Mouse (Mus musculus): ENCODE data around the gene 1700049E17Rik2. TPM values are rescaled to one million over a fixed set of nuclear protein-coding genes. Genes with fewer than 3 reads are reported as not detected.
A peak's percentile ranks its signal among the peaks of the same experiment; 100 is the strongest.
"Not testable (repeated sequence)": the region's sequence is repeated elsewhere in the genome, so short reads cannot be mapped to it uniquely, and the experiment has no call there.

Gene 1700049E17Rik2
- total RNA-seq (2021) = 1 to 10 TPM in 1 of 2 experiments, not detected in 1; 1.4 TPM

GRCm38 (mm10) chr14:41572911-41573310, at the start of gene 1700049E17Rik2:
Gene 1700049E17Rik2, plus strand, starts transcription at chr14:41573211.
- intact Hi-C loops (cut with DNase I); DNase-seq (ENCODE audit: extremely low spot score in 1 of 2, low spot score in 2 of 2): not testable (repeated sequence)

GRCm38 (mm10) chr14:41524695-41525094, 48.3 kb upstream of the 1700049E17Rik2 start:
- peak in 1 of 2 experiments; percentile 15 for DNase-seq (ENCODE audit: extremely low spot score in 1 of 2, low spot score in 2 of 2)
- intact Hi-C loops (cut with DNase I) = not testable (repeated sequence)

- DNase-seq (ENCODE audit: extremely low spot score in 1 of 2, low spot score in 2 of 2); intact Hi-C loops (cut with DNase I): not testable (repeated sequence)
These were observed 17.5 kb upstream of the 1700049E17Rik2 start, which contains the start of gene Gm7970 for GRCm38 (mm10) chr14:41555483-41555882. Gene Gm7970, minus strand, starts transcription at chr14:41555583.

GRCm38 (mm10) chr14:41586346-41586745, 13.3 kb downstream of the 1700049E17Rik2 start:
- intact Hi-C loops (cut with DNase I); DNase-seq (ENCODE audit: extremely low spot score in 1 of 2, low spot score in 2 of 2): not testable (repeated sequence)

GRCm38 (mm10) chr14:41600935-41601334, 27.9 kb downstream of the 1700049E17Rik2 start:
- peak in 1 of 2 experiments; percentile 18 for DNase-seq (ENCODE audit: extremely low spot score in 1 of 2, low spot score in 2 of 2)
- intact Hi-C loops (cut with DNase I) = not testable (repeated sequence)

- DNase-seq (ENCODE audit: extremely low spot score in 1 of 2, low spot score in 2 of 2); intact Hi-C loops (cut with DNase I): not testable (repeated sequence)
These were observed 37.7 kb downstream of the 1700049E17Rik2 start for GRCm38 (mm10) chr14:41610690-41611089.

GRCm38 (mm10) chr14:41622535-41622934, 49.5 kb downstream of the 1700049E17Rik2 start:
- DNase-seq (ENCODE audit: extremely low spot score in 1 of 2, low spot score in 2 of 2); intact Hi-C loops (cut with DNase I): not testable (repeated sequence)

- DNase-seq (ENCODE audit: extremely low spot score in 1 of 2, low spot score in 2 of 2); intact Hi-C loops (cut with DNase I): not testable (repeated sequence)
These were observed 51.5 kb downstream of the 1700049E17Rik2 start, which contains the start of gene Gm3072 for GRCm38 (mm10) chr14:41624512-41624911. Gene Gm3072, minus strand, starts transcription at chr14:41624612.

- peak in 1 of 2 experiments; percentile 20 for DNase-seq (ENCODE audit: extremely low spot score in 1 of 2, low spot score in 2 of 2)
- intact Hi-C loops (cut with DNase I) = not testable (repeated sequence)
These were observed 57.1 kb downstream of the 1700049E17Rik2 start for GRCm38 (mm10) chr14:41630144-41630543.

Other genes starting within 250 kb of the 1700049E17Rik2 start
- not detected for gene Gm5798, start 224.6 kb upstream of the 1700049E17Rik2 start, total RNA-seq (2021)
- not detected for gene Gm7945, start 186.8 kb upstream of the 1700049E17Rik2 start, total RNA-seq (2021)
- gene Gm6482, start 164.9 kb upstream of the 1700049E17Rik2 start, total RNA-seq (2021) = not detected
- not detected for gene Gm7954, start 119.7 kb upstream of the 1700049E17Rik2 start, total RNA-seq (2021)
- under 1 TPM in 1 of 2 experiments, not detected in 1; 0.58 TPM for gene Gm3486, start 83.7 kb upstream of the 1700049E17Rik2 start, total RNA-seq (2021)
- not detected for gene Gm7970, start 17.6 kb upstream of the 1700049E17Rik2 start, total RNA-seq (2021)
- not detected for gene Gm3072, start 51.4 kb downstream of the 1700049E17Rik2 start, total RNA-seq (2021)
- gene Gm3676, start 73.3 kb downstream of the 1700049E17Rik2 start, total RNA-seq (2021) = not detected
- gene Gm8068, start 128.7 kb downstream of the 1700049E17Rik2 start, total RNA-seq (2021) = not detected
- gene Gm7929, start 177.4 kb downstream of the 1700049E17Rik2 start, total RNA-seq (2021) = not detected
- gene Gm47189, start 199.2 kb downstream of the 1700049E17Rik2 start, total RNA-seq (2021) = not detected

Data from left cerebral cortex, postnatal 10 days (tissue).